Mouse (Mus musculus) erythroblast, embryonic 14.5 days (primary cell): Measurements from ENCODE around the gene Slc22a6. TPM values are rescaled to one million over a fixed set of nuclear protein-coding genes. Genes with fewer than 3 reads are reported as not detected.

ENCODE experiments used
- H3K27me3 ChIP-seq: 2 replicates; pipeline ENCODE4 v1.6.1; 2012; ENCODE audit warnings: inconsistent platforms; ENCODE audit not compliant: control insufficient read depth
- H3K36me3 ChIP-seq: 2 replicates; pipeline ENCODE4 v1.6.1; 2012; ENCODE audit warnings: mild to moderate bottlenecking, inconsistent platforms; ENCODE audit not compliant: control insufficient read depth
- H3K4me1 ChIP-seq: 2 replicates; pipeline ENCODE4 v1.6.1; 2012; ENCODE audit warnings: inconsistent platforms; ENCODE audit not compliant: control insufficient read depth
- H3K4me3 ChIP-seq: replicated peaks from 2 replicates; pipeline ENCODE3; 2012; ENCODE audit warnings: moderate library complexity, mild to moderate bottlenecking, inconsistent platforms
- H3K9me3 ChIP-seq: 2 replicates; pipeline ENCODE4 v1.6.1; 2012; ENCODE audit warnings: low read length, inconsistent platforms, mixed read lengths; ENCODE audit not compliant: control insufficient read depth
- GATA1 ChIP-seq: IDR thresholded peaks from 2 replicates; pipeline ENCODE4 v1.6.1; 2012; ENCODE audit warnings: low read length, inconsistent platforms, mixed read lengths
- TAL1 ChIP-seq: IDR thresholded peaks from 3 replicates; pipeline ENCODE4 v1.6.1; 2012; ENCODE audit warnings: low read length, inconsistent platforms, mixed read lengths
- polyA plus RNA-seq: library from polyadenylated mRNA; stranded (reverse); fragments of >175 nt; gene quantifications from 2 replicates; pipeline ENCODE4 v1.2.3, GENCODE M21; 2012

Gene Slc22a6
- not detected in 2 replicates for polyA plus RNA-seq

- H3K36me3 ChIP-seq: no peaks in the 10 kb centered on the region
- H3K9me3 ChIP-seq: no peaks in the 10 kb centered on the region
- TF ChIP-seq GATA1 (no peak), TAL1 (no peak)
- no peaks in the 10 kb centered on the region for H3K4me1 ChIP-seq
- H3K4me3 ChIP-seq: no peak within 1 kb of the TSS
- peaks cover 3% of the 10 kb centered on the region for H3K27me3 ChIP-seq
Observed at GRCm38 (mm10) chr19:8617904-8618303, at the start of gene Slc22a6. Gene Slc22a6 (plus strand): TSS chr19:8618039.

- no peaks in the 10 kb centered on the region for H3K9me3 ChIP-seq
- H3K27me3 ChIP-seq: peaks cover 3% of the 10 kb centered on the region; the same call in 1 of the 2 replicates
- no peak for TF ChIP-seq TAL1
- no peak for TF ChIP-seq GATA1
- peaks cover 4% of the 10 kb centered on the region for H3K4me1 ChIP-seq
- no peaks in the 10 kb centered on the region for H3K36me3 ChIP-seq
- H3K4me3 ChIP-seq: no peak overlapping the region
Observed at GRCm38 (mm10) chr19:8569453-8569863, 48.4 kb upstream of the Slc22a6 start.

DNA sequence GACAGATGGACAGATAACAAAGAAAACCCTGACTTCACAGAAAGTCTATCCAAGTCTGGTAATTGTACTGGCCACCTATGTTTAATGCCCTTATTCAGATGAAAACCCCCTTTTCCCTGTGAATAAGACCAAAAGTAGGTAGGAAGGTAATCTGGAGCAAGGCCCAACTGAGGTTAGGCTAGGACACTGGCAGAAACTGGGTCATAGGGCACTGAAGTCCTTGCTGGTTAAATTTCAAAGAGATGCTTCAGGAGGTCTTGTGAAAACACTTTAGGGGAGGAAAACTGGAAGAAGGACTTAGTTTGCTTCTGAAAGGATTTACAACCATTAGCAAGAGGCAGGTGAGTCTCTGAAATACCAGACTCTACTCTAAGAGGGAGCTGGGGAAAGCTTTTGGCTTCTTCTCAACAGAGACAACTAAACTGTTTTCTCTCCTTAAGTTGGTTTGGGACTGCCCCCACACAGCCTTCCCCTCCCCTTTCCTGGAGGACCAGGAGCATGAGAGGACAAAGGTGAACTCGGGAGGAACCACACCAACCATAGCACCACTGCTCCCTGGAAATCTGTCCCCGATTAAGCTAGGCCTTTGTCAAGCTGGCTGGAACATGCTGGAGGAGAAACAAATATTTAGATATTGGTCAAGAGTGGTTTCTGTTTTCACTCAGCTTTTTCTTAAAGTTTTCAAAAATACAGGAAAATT is 47.3 kb upstream of the Slc22a6 start:
- no peaks in the 10 kb centered on the region for H3K9me3 ChIP-seq
- H3K27me3 ChIP-seq: peaks cover 3% of the 10 kb centered on the region; the same call in 1 of the 2 replicates
- H3K4me1 ChIP-seq: peaks cover 4% of the 10 kb centered on the region
- TF ChIP-seq GATA1 (no peak), TAL1 (no peak)
- no peak overlapping the region for H3K4me3 ChIP-seq
- no peaks in the 10 kb centered on the region for H3K36me3 ChIP-seq

DNA sequence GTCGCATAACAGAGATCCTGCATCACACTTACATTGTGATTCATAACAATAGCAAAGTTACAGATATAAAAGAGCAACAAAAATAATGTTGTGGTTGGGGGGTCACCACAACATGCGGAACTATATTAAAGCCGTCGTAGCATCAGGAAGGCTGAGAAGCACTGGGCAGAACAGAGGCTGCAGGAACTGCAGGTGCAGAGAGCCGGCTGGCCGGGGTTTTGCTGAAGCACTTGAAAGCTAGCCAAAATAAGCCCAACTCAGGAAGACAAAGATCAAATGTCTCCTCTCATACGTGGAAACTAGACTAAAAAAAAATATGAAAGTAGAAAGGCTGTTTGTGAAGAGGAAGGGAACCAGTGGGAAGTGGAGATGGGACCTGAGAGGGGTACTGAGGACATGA is 46.1 kb upstream of the Slc22a6 start:
- Histone ChIP-seq H3K9me3 (no peaks in the 10 kb centered on the region), H3K27me3 (peaks cover 3% of the 10 kb centered on the region; the same call in 1 of the 2 replicates), H3K4me1 (peaks cover 4% of the 10 kb centered on the region), H3K4me3 (no peak overlapping the region), H3K36me3 (no peaks in the 10 kb centered on the region)
- TF ChIP-seq TAL1: no peak
- TF ChIP-seq GATA1: no peak

- H3K27me3 ChIP-seq: peaks cover 3% of the 10 kb centered on the region; the same call in 1 of the 2 replicates
- H3K4me3 ChIP-seq: no peak overlapping the region
- no peaks in the 10 kb centered on the region for H3K9me3 ChIP-seq
- TF ChIP-seq TAL1: no peak
- TF ChIP-seq GATA1: no peak
- peaks cover 4% of the 10 kb centered on the region for H3K4me1 ChIP-seq
- H3K36me3 ChIP-seq: no peaks in the 10 kb centered on the region
Observed at GRCm38 (mm10) chr19:8572485-8572884, 45.4 kb upstream of the Slc22a6 start.

DNA sequence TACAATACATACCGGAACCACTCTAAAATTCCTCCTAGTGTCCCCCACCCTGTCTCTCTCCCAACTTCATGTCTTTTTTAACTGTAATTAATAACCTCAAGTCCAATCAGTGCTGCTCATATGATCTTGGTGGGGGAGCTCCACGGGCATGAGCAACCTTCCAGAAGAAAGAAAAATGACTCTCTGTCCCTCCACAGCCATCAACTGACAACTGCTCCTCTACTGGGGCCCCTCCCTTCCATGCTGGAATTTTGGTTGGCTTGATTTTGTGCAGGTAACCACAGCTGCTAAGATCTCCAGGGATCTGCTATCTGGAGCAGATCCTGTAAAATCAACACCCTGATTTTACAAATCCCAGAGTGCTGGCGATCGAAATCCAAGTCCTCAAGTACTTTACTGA is 40.4 kb upstream of the Slc22a6 start:
- no peak for TF ChIP-seq GATA1
- no peak for TF ChIP-seq TAL1
- H3K4me1 ChIP-seq: peaks cover 7% of the 10 kb centered on the region
- H3K27me3 ChIP-seq: no peaks in the 10 kb centered on the region; the same call in 1 of the 2 replicates
- H3K36me3 ChIP-seq: no peaks in the 10 kb centered on the region
- H3K9me3 ChIP-seq: no peaks in the 10 kb centered on the region
- H3K4me3 ChIP-seq: no peak overlapping the region

- TF ChIP-seq TAL1: no peak
- no peak for TF ChIP-seq GATA1
- no peak overlapping the region for H3K4me3 ChIP-seq
- H3K36me3 ChIP-seq: no peaks in the 10 kb centered on the region
- no peaks in the 10 kb centered on the region; the same call in 1 of the 2 replicates for H3K27me3 ChIP-seq
- H3K4me1 ChIP-seq: peaks cover 5% of the 10 kb centered on the region
- H3K9me3 ChIP-seq: no peaks in the 10 kb centered on the region
Observed at GRCm38 (mm10) chr19:8578293-8578969, 39.4 kb upstream of the Slc22a6 start.

DNA sequence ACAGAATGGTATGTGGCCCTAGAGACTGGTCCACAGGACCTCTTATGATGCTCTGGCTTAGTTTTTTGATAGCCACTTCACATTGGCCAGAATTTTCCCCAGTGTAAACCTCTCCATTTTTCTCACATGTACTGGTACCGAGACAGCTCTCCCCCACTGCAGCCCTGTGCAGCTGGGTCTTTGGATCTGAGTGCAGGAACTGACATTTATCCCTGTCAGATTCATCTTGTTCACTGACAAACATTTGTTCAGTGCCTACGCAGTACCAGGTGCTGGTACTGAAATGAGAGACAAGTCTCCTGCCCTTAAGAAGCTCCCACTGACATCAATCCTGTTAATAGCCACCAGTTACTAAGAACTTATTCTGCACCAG is 38.9 kb upstream of the Slc22a6 start:
- Histone ChIP-seq H3K4me1 (peaks cover 5% of the 10 kb centered on the region), H3K27me3 (no peaks in the 10 kb centered on the region; the same call in 1 of the 2 replicates), H3K9me3 (no peaks in the 10 kb centered on the region), H3K4me3 (no peak overlapping the region), H3K36me3 (no peaks in the 10 kb centered on the region)
- TF ChIP-seq TAL1: no peak
- no peak for TF ChIP-seq GATA1

- H3K9me3 ChIP-seq: no peaks in the 10 kb centered on the region
- no peak overlapping the region for H3K4me3 ChIP-seq
- TF ChIP-seq TAL1: no peak
- no peak for TF ChIP-seq GATA1
- no peaks in the 10 kb centered on the region for H3K27me3 ChIP-seq
- H3K36me3 ChIP-seq: no peaks in the 10 kb centered on the region
- H3K4me1 ChIP-seq: peaks cover 5% of the 10 kb centered on the region
Observed at GRCm38 (mm10) chr19:8585298-8585697, 32.5 kb upstream of the Slc22a6 start.
